Mouse (Mus musculus) midbrain, embryonic 15.5 days (tissue): ENCODE results near the gene Vma21. TPM values are rescaled to one million over a fixed set of nuclear protein-coding genes. Genes with fewer than 3 reads are reported as not detected.

ENCODE experiments used
- polyA plus RNA-seq: library from polyadenylated mRNA; unstranded; fragments of >200 nt; fragmentation: Nextera tagmentation; extraction: Ambion mirVana; gene quantifications from 2 replicates; pipeline ENCODE4 v1.2.1, GENCODE M21; 2015

Gene Vma21
- polyA plus RNA-seq, 1 experiment from 2014 or later = 50.4 TPM

Other genes starting within 250 kb of the Vma21 start
- 2.6 and 3.5 TPM in 2 replicates for gene Gpr50, start 152.3 kb upstream of the Vma21 start, polyA plus RNA-seq
- 0.20 and 0.22 TPM in 2 replicates for gene Gm1141, start 105.1 kb downstream of the Vma21 start, polyA plus RNA-seq
- 16.3 and 17.3 TPM in 2 replicates for gene Prrg3, start 146.7 kb downstream of the Vma21 start, polyA plus RNA-seq
- gene Fate1, start 157.1 kb downstream of the Vma21 start, polyA plus RNA-seq = 0.21 TPM in 1 of 2 replicates, not detected in the other
- gene Cnga2, start 175.9 kb downstream of the Vma21 start, polyA plus RNA-seq = 0.18 and 0.21 TPM in 2 replicates